Mouse (Mus musculus): ENCODE measurements around the gene Gm20441.
"Not testable (repeated sequence)": the region's sequence is repeated elsewhere in the genome, so short reads cannot be mapped to it uniquely, and the experiment has no call there.

Gm20441 gene

DNA sequence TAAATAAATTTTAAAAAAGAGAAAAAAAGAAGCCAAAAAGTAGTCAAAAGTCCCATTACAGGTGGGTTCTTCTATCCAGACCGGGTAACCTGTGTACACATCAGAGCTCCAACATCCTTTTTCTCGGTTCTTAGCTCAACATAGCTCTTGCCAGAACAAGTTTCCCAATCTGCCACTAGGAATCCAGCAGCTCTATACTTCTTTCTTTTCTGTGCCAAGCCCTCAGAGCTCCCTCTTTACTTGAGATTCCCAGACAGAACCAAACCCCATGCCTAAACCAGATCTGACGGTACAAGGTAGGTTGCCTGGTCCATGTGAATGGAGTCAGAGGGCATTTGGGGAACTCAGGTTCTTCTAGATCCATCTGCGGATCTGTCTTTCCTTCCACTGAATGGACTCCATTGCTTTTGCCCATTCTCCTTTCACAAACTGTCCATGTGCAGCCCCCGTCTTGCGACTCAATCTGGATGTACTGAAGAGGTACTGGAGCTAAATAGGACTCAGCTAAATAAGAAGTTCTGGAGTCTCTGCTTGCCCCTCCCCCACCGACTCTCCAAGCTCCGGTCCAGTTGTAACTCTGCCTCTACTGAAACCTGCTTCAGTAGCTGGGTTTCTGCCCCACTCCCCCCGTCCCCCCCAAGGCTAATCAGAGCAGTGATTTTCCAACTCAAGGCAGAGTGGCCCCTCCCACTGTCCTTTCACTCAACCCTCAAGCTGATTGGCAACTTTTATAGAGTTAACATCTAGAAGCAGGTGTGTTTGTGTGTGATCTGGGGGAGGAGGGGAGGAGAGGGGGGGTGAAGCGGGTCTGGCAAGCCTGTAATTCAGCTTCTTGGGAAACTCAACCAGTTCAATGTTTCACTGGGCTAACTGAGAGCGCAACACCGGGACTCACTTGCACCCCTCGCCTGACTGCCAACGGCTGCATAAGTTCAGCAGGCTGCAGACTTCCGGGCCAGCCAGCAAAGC is 1.3 kb downstream of the Gm20441 start:
- peak; percentile 45 for DNase-seq

DNA sequence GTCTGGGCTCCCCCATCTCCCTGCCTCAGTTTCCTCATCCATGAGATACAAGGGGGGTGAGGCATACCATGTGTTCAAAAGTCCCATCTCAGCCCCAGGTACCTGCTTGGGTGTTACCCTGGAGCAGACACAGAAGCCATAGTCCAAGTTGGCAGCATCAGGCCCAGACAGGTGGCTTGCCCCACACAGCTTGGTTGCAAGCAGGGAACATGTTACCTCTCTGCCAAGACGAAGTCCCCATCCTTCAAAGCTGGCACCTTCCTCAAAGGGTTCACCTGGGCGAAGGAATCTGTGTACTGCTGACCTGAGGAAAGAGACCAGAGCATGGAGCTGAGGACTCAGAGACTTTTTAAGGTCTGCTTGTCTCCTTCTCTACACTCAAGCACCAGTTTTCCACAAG is 2.9 kb downstream of the Gm20441 start:
- no peak for DNase-seq

DNA sequence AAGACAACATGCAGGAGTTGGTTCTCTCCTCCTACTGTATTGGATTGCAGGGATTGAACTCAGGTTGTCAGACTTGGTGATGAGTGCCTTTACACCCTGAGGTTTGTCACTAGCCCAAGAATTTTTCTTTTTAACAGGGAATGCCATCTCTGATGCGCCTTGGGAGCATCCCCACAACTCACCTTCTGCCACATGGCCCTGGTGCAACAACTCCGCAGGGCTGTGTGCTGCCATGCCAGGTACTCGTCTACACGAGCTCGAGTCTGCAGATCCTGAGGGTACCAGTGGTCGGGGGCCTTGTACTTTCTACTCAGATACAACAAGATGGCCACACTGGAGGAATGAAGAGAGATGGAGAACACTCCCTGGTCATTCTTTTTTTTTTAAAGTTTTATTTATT is 4.2 kb downstream of the Gm20441 start:
- DNase-seq, result no peak

DNA sequence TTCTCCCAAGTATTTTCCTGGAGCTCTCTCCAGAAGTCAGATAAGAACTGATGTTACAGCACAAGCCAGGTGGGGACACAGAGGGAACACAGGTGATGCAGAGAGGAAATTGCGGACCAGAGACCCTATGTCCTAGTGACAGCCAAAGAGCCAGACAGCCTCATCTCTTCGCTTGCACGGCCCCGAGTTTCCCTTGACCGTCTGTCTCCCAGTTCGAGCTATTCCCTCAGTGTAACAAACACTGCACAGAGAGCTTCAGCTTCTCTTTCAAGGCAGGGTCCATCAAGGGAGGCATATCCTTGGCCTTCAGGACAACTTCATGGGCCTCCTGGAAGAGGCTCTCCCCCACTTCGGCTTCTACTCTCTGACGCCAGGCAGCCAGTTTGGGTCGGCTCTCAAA is 6.2 kb downstream of the Gm20441 start:
- no peak for DNase-seq

DNA sequence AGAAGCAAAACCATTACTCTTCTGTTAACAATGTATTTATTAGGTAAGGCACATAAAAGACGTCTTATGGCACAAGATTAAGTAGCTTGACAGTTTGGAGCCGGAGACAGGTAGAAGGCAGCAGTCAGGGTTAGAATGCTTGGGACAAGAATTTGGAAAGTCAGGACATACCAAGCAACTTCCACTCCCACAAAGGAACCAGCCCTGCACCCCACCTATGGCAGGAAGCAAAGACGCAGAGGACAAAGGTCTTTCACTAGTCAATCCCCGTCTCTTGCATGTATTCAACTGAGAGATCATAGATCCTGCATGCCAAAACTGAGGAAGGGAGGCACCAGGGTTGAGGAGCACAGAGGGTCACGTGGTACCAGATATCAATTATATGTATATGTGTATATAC is 6.7 kb downstream of the Gm20441 start:
- DNase-seq, result no peak

DNA sequence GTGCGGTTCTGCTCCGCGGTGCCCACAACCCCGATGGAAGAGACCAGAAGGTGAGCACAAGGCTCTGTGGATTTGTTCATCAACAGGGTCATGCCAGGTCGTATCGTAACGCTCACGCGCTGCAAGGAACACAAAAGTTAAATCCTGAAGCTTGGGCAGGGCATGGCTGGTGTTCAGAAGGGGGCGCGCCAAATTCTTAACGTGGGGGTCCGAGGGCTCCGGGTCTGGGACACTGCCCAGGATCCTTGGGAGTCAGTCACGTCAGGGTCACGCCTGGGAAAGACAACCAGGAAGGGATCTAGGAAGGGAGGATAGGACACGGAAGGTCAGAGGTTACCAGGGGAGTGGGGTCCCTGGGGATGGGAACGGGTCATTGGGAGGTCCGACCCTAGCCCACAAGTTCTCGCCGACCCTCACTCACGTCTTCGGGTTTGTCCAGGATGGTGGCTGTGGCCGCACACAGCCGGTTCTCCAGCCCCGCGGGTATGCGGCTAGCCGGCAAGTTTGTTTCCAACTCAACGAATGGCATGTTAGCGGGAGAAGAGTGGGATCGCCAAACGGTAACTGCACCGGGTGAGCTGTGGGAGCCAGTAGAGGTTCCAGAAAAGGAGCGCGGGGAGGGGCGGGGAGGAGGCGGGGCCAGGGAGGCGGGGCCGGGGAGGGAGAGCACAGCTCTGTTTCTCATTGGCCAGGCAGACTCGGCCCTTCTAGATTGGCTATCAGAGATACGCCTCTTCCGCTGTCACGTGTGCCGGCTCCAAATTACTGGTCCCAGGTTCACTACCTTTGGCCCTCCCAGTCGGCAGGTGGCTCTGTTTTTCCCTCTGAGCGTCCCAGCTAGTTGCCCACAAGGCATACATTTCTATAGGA is 7.7 kb downstream of the Gm20441 start, which contains the start of gene Ddt:
Ddt (minus strand) TSS at position 620 of the 870 bp plus-strand sequence.
- peak; percentile 89 for DNase-seq

DNA sequence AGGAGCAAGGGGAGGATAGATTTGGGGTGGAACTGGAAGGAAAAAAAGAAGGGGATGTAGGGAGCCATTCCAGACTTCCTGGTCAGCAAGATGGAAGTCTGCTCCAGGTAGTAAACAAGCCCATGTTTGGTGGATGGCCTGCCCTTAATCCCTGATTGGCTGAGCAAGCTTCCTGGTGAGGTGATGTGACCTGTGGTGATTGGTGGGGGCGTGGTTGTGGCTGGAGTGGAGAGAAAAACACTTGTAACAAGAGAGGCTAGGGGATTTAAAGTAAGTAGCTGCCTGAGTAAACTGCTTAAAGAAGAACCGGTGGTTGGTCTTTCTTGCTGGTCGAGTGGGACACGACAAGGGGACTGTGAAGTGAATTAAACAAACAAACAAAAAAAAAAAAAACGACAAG is 13.0 kb downstream of the Gm20441 start:
- not testable (repeated sequence) for DNase-seq

DNA sequence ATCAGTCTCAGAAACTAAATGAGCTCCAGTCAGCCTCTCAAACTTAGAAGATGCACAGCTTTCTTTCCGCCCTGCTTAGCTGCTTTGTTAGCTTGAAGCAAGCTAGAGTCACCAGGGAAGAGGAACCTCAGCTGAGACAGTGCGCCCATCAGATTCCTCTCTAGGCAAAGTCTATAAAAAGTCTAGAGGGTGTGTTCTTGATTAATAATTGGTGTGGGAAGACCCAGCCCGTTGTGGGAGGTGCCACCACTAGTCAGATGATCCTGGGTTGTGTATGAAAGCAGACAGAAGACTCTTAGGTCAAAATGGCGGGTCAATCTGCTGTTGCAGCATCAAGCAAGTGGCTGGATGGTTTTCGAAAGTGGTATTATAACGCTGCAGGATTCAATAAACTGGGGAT is 13.9 kb downstream of the Gm20441 start:
- DNase-seq, result no peak

DNA sequence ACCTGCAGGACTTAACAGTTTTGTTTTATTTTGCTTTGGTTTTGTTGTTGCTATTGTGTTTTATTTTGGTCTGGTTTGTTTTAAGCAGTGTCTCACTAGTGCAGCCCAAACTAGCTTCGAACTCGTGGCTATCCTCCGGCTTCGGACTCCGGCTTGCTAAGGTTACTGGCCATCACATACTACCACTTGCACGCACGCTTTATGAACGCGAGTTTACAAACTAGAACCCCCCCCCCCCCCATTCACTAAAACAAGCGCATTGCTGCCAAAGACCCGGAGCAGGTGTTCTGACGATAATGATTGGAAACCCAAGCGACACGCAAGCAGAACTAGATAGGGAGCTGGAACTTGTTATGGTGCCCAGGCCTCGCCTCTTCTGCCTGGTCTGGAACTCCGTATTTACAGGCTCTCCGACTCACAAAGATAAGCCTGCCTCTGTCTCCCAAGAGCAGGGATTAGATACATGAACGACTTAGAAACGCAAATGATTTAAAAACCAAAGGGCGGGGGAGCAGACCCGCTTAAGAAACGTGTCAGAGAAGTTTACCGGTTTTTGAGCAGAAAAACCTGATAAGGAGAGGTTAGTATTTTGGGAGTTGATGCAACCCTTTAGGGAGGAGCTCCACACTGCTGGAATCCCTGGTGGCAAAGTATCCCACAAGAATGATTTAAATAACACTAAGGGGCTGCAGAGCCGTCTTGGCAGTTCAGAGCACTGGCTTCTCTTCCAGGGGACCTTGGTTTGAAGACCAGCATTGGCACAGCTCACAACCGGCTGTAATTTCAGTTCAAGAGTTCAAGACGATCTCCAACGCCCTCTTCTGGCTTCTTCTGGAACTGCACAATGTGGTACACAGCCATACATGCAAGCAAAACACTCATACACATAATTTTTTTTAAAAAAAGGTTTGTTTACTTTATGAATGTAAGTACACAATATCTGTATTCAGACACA is 16.0 kb downstream of the Gm20441 start:
- DNase-seq, result peak; percentile 83

DNA sequence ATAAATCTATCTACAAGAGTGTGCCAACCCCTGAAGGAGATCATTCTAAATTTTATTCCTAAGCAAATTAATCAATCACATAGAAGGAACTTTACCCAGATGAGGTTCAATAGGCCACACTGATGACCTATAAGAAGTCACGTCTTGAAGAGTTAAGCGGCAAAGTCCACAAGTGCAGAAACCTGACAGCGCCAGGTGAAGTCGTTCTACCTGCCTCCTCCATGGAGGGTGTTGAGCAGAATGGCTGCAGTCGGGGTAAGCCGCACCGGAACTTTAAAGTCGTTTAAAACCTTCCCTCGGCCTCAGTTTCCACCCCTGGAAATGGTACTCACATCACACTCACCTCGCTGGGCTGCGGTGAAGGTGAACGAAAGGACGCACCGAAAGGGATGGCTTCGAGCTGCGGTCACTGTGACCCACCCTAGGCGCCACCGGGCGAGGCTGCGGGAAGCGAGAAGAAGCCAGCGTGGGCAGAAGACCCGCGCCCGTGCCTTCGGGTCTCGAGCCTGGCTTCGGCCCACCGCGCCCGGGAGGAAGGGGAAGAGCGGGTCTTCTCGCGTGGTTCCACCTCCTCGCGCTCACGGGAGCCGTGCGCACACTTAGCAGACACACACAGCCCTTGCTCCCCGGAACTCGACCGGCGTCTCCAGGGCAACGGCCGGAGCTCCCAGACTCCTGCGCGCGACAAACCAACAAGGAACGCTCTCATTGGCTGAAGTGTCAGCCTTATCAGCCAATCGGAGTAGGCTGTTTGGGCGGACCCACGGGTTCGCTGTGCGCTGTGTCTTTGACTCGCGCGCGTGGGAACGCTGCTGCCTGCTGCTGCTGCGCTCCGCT is 16.9 kb downstream of the Gm20441 start, which contains the start of gene Cabin1:
Cabin1 (minus strand) TSS at position 660 of the 837 bp plus-strand sequence.
- peak; percentile 98 for DNase-seq

DNA sequence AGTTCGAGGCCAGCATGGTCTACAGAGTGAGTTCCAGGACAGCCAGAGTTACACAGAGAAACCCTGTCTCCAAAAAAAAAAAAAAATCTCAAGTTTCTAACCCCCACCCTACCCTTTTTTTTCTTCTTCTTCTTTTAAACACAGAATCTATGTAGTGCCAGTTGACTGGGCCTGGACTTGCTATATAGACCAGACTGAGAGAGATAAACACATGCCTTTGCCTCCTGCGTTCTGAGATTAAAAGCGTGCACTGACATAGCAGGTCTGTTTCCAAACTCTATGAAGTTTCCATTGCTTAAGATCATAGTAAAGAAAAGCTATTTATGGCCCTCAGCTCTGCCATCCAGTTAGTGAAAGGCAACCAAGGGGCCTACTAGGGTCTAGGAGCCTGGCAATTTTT is 18.3 kb downstream of the Gm20441 start:
- no peak for DNase-seq

DNA sequence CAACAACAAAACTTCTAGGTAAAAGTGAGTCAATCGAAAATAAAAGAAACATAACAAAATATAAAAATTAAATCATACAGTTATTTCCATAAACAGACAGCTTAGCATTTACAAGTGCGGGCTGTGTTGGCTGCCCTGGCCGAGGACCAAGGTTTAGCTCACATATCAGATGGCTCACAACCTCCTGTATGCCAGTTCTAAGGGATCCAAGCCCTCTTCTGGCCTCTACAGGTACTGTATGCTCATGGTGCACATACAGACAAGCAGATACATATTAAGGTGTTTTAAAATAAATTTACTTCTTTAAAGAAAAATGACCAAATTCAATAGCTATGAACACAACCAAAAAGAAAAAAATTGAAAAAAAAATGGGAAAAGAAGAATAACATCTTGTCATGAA is 20.4 kb downstream of the Gm20441 start:
- DNase-seq, result no peak

DNA sequence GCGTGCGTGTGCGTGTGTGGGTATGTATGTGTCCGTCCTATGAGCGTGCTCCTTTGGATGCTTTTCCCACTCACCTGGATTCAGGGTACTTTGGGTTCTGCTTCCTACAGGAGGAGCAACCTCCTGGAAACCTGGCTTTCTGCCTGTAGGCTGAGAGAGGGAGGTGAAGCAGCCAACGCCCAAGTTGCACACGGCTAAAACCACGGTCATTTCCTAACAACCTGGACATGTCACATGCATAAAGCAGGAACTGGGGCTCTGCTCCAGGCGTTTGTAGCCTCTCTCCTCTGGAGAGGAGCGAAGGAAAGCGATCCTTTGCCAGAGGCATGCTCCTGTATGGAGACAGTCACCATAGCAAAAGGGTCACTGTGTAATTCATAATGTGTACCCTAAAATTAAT is 24.0 kb downstream of the Gm20441 start:
- DNase-seq, result no peak

DNA sequence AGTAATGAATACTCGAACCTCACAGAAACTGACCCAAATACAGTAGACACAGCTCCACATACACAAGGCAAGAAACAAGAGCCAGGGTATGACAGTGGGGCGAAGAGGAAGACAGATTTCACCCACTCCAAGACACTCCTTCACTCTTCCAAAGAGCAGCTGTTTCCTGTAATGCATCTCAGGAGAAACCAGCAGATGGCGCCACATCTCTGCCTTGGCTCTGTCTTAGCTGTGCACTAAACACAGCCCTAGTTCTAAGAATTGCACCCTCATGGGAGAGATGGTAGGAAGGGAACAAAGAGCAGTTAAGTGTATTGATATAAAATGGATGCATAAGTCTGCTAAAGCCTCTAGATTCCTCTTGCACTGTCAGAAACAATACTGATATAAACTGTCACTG is 36.7 kb downstream of the Gm20441 start:
- peak; percentile 87 for DNase-seq

DNA sequence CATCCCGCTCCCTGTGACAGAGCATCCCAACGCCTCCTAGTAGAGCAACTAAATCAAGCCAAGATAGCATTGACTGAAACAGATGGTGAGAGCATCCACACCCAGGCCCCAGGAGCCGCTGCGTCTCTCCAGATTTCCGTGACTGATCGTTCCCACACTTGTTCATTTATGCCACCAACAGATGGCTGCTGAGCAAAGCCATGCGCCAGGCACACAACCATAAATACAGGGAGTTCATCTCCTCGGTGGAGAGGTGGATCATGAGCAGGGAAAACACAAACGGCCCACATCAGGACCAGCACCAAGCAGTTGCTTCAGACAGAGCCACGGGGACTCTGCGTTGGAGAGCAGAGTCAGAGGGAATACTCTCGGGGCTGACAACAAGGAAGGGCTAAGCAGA is 37.4 kb downstream of the Gm20441 start:
- DNase-seq, result no peak

DNA sequence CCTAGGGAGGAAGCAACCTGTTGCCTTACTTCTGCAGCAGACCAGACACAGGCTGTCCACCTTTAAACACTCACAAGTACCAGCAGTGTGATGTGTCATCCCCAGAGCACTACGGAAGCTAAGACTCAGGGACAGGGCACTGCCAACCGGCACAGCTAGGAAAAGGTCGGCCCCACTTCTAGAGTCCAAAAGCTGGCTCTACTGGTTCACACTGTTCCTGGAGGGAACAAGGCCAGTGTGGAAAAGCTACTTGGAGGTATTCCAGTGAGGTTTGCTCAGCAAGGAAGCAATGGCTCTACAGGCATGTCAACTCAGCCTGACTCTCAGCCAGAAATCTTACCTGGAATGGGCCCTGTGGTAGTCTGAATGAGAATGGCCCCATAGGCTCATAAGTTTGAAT is 39.9 kb downstream of the Gm20441 start:
- no peak for DNase-seq

DNA sequence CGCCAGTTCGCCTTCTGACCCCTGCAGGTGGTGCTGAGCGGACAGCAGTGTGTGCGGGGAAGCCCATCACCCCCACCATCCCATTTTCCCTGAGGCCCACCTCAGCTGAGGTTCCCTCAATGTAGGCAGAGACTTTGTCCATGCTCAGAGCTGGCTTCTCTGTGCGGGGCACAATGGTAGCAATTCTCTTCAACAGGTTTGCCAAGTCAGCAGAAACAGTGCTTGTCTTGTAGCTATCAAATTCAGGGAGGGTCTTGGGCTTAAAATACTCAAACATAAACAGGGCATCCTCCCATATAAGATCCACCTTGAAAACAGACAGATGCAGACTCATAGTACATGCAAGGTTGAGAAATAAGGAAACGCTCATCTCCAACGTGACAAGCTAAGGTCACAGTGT is 55.3 kb downstream of the Gm20441 start:
- no peak for DNase-seq

All from lung, postnatal 10 days (tissue).